Mouse (Mus musculus) liver, embryonic 15.5 days (tissue): ENCODE data around the gene Tbcd. TPM values are rescaled to one million over a fixed set of nuclear protein-coding genes. Genes with fewer than 3 reads are reported as not detected.

Source experiments
- ATAC-seq: fragments of 200-750 bp; cut with Nextera tagmentation; 2 replicates; pipeline ENCODE4 v1.8.0; 2017; ENCODE audit warnings: moderate number of reproducible peaks, mild to moderate bottlenecking, moderate library complexity; ENCODE audit not compliant: insufficient read depth
- H3K27ac ChIP-seq: fragments of 300-500 bp; sonication (generic); replicated peaks from 2 replicates; pipeline ENCODE4 v1.5.1; 2015; ENCODE audit warnings: mild to moderate bottlenecking, inconsistent platforms
- H3K27me3 ChIP-seq: fragments of 300-500 bp; sonication (generic); 2 replicates; pipeline ENCODE4 v1.6.1; 2015; ENCODE audit warnings: mild to moderate bottlenecking, inconsistent platforms
- H3K36me3 ChIP-seq: fragments of 300-500 bp; sonication (generic); replicated peaks from 2 replicates; pipeline ENCODE4 v1.6.1; 2015; ENCODE audit warnings: moderate library complexity, mild to moderate bottlenecking, inconsistent platforms
- H3K4me1 ChIP-seq: fragments of 300-500 bp; sonication (generic); replicated peaks from 2 replicates; pipeline ENCODE4 v1.6.1; 2015; ENCODE audit warnings: inconsistent platforms
- H3K4me2 ChIP-seq: fragments of 300-500 bp; sonication (generic); 2 replicates; pipeline ENCODE4 v1.6.1; 2015; ENCODE audit warnings: moderate library complexity, mild to moderate bottlenecking, inconsistent platforms
- H3K4me3 ChIP-seq: fragments of 300-500 bp; sonication (generic); replicated peaks from 2 replicates; pipeline ENCODE4 v1.5.1; 2015; ENCODE audit warnings: mild to moderate bottlenecking, inconsistent platforms
- H3K9ac ChIP-seq: fragments of 300-500 bp; sonication (generic); 2 replicates; pipeline ENCODE4 v1.6.1; 2015; ENCODE audit warnings: moderate library complexity, mild to moderate bottlenecking, inconsistent platforms
- H3K9me3 ChIP-seq: fragments of 300-500 bp; sonication (generic); replicated peaks from 2 replicates; pipeline ENCODE4 v1.6.1; 2016; ENCODE audit warnings: inconsistent platforms
- WGBS: fragments of 180-500 bp; shearing (Covaris S2); methylation state at CpG from one replicate; pipeline ENCODE4 v1.1.7; 2015; ENCODE audit warnings: mixed read lengths; ENCODE audit not compliant: insufficient replicate concordance; 5-methylcytosine and 5-hydroxymethylcytosine counted together
- polyA plus RNA-seq: library from polyadenylated mRNA; unstranded; fragments of >200 nt; fragmentation: Nextera tagmentation; extraction: Ambion mirVana; gene quantifications from 2 replicates; pipeline ENCODE4 v1.2.1, GENCODE M21; 2015

Gene Tbcd
- polyA plus RNA-seq, 1 experiment from 2014 or later, result 20.2 TPM

DNA sequence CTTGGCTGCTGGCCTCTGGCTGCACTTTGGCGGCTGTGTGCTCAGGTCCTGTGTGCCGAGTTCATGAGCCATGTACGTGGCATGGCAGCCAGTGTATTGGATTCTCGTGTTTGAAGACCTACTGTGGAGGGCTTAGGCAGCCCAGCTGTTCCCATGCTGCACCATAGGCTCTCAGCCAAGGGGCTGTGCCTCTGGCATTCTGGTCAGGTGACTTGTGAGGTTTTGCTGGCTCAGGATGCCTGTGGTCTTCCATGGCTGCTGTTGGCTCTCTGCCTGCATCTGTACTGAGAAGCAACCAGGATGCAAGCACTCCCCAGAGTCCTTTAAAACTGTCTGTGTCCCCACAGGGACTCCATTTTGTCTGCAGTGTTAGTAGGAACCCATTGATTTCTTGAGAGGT lies 100.4 kb downstream of the Tbcd start:
- Histone ChIP-seq H3K4me1 (peaks cover 41% of the 10 kb centered on the region), H3K4me3 (no peak overlapping the region), H3K4me2 (no peak overlapping the region), H3K36me3 (peaks cover 13% of the 10 kb centered on the region), H3K27me3 (no peaks in the 10 kb centered on the region), H3K9ac (no peak overlapping the region), H3K27ac (0 out of 2 replicates have a peak overlapping the region, but pooled peaks have one; percentile 9), H3K9me3 (no peaks in the 10 kb centered on the region)
- ATAC-seq, result no peak
- WGBS, result 73% methylated on average over 4 of the region's 4 CpGs

DNA sequence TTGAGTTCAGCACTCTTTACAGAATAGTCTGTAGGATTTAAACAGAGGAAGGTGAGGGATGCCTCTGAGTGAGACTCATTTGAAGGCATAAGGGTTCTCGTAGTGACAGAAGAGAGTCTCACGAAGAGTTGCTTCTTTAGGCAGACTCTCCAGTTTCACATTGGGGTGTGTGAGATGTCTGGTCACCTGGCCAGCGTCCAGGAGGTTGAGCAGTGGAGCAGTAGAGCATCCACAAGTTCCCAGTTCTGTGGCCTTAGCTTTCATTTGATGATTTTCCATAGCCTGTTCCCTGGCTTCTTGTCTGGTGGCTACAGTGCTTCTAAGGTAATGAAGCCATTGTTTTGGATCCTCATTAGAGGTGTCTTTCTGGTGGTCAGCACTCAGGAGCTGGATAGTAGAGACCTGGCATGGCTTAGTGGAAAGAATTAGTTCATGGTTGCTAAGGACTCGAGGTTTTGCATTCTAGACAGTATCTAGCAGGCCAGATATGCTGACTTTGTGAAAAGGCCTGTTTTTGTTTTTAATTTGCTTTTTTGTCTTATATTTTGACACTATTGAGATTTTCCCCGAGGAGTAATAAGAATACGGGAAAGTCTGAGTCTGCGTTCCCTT lies 101.2 kb downstream of the Tbcd start:
- H3K27ac ChIP-seq, result no peak overlapping the region; the same call in 1 of the 2 replicates
- 78% methylated on average over 7 of the region's 7 CpGs for WGBS

DNA sequence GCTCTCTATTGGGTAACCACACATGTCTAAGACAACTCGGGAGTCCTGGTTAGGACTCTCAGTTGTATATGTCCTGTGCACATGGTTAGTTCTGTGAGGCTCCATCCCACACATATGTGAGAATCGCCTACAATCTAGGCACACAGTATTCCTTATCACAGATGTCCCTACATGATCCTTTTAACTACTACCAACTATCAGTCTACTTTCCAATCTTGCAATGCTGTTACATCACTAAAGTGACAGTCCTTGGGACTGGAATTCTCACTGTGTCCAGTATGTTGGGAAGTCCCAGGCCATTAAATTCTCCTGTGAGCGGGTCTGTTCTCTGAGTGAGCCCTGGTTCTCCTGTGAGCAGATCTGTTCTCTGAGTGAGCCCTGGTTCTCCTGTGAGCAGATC lies 101.7 kb downstream of the Tbcd start:
- no peak for ATAC-seq
- WGBS, result 68% methylated on average over 3 of the region's 3 CpGs
- Histone ChIP-seq H3K36me3 (peaks cover 25% of the 10 kb centered on the region), H3K9ac (no peak overlapping the region), H3K9me3 (no peaks in the 10 kb centered on the region), H3K4me1 (peaks cover 35% of the 10 kb centered on the region), H3K4me2 (no peak overlapping the region), H3K4me3 (no peak overlapping the region), H3K27me3 (no peaks in the 10 kb centered on the region), H3K27ac (no peak overlapping the region)

More for the DNA sequence above, 101.2 kb downstream of the Tbcd start:
- Histone ChIP-seq H3K36me3 (peaks cover 21% of the 10 kb centered on the region), H3K4me2 (no peak overlapping the region), H3K4me3 (no peak overlapping the region), H3K9me3 (no peaks in the 10 kb centered on the region), H3K4me1 (peaks cover 34% of the 10 kb centered on the region), H3K27me3 (no peaks in the 10 kb centered on the region), H3K9ac (no peak overlapping the region)
- ATAC-seq, result no peak

DNA sequence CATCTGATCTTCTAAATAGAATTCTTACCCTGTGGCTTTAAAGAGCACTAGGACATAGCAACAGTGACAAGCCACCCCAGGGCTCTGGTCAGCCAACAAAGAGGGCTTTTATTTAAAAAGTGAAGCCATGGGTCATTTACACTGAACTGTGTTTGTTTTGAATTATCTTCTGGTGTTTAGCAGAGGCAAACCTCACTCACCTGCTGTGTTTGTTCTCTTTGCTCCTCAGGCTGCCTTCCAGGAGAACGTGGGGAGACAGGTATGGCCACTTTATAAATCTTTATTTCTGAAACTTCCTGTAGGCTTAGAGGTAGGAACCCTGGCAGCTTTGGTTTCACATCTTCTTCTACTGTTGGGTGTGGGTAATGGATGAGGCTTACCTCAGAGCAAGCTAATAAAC lies 105.0 kb downstream of the Tbcd start:
- no peak for ATAC-seq
- Histone ChIP-seq H3K9me3 (no peaks in the 10 kb centered on the region), H3K4me1 (peaks cover 28% of the 10 kb centered on the region), H3K27ac (no peak overlapping the region), H3K27me3 (no peaks in the 10 kb centered on the region), H3K4me3 (no peak overlapping the region), H3K4me2 (no peak overlapping the region), H3K36me3 (peaks cover 19% of the 10 kb centered on the region), H3K9ac (no peak overlapping the region)
- WGBS, result 70% methylated on average over 1 of the region's 1 CpGs

DNA sequence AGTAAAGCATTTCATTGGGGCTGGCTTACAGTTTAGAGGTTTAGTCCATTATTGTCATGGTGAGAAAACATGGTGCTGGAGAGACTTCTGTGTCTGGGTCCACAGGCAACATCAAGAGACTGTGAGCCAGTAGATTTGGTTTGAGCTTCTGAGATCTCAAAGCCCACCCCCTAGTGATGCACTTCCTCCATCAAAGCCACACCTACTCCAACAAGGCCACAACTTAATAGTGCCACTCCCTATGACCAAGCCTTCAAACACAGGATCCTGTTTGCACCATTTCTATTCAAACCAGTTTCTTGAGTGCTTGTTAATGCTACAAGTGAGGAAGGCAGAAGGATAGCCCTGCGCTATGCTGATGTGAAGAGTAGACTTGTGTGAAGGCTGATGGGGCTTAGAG lies 106.2 kb downstream of the Tbcd start:
- Histone ChIP-seq H3K27me3 (no peaks in the 10 kb centered on the region), H3K4me1 (peaks cover 24% of the 10 kb centered on the region), H3K4me3 (no peak overlapping the region), H3K27ac (no peak overlapping the region), H3K9me3 (no peaks in the 10 kb centered on the region), H3K36me3 (peaks cover 23% of the 10 kb centered on the region), H3K4me2 (no peak overlapping the region), H3K9ac (no peak overlapping the region)
- 97% methylated on average over 1 of the region's 1 CpGs for WGBS
- no peak for ATAC-seq

DNA sequence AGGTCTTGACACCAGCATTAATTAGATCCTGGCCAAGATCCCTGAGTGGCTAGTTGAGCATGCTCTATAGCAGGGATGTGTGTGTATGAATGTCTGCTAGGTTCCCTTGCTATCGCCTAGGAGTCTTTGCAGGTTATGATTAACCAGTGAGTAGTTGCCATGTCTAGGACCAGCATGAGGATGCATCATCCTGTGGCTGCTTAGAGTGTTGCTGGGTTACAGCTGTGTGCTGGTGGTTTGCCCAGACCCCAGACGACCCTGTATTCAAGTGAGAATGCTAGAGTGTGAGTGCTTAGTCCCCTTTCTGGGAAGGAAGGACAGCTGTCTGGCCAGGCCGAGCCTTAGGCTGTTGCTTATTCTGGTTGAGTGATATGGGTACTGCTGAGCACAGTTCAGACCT lies 106.8 kb downstream of the Tbcd start:
- Histone ChIP-seq H3K27me3 (no peaks in the 10 kb centered on the region), H3K9me3 (no peaks in the 10 kb centered on the region), H3K4me1 (peaks cover 24% of the 10 kb centered on the region), H3K9ac (no peak overlapping the region), H3K4me2 (no peak overlapping the region), H3K27ac (no peak overlapping the region), H3K4me3 (no peak overlapping the region), H3K36me3 (peaks cover 23% of the 10 kb centered on the region)
- ATAC-seq, result no peak
- WGBS, result 65% methylated on average over 3 of the region's 3 CpGs

DNA sequence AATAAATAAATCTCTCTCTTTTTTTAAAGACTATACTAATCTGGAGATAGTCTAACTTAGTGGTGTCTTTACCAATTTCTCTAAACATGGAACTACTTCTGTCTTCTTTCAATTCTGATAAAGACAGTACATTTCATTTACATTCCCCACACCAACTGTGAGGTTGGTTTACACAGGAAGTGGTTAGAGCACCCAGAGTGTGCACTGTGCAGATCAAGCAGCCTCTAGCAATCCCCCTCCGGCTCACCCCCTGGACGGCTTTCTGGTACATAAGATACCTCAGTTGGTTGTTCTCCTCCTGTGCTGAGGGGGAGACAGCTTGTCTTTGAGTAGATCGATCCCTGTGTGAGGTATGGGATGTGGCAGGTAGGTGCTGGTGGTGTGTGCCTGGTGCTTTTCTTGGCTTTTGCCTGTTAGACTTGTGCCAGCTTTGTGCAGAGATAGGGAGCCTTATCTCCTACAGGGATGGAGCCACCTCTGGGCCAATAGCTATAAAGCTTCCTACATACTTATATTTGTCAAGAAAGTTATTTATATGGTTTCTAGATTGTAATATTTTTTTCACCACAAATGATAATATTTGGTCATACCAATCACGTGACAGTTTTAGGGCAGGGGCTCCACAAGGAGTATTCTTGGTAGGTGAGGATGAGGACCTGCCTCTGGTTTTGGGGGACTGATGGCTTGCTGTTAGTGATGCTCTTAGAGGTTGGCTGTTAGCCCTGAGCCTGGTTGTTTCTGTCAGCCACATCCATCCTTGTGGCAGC lies 108.0 kb downstream of the Tbcd start:
- H3K27ac ChIP-seq, result peak overlapping the region; percentile 51
- no peaks in the 10 kb centered on the region for H3K27me3 ChIP-seq
- H3K9me3 ChIP-seq, result no peaks in the 10 kb centered on the region
- H3K36me3 ChIP-seq, result peaks cover 30% of the 10 kb centered on the region
- H3K9ac ChIP-seq, result no peak overlapping the region
- H3K4me1 ChIP-seq, result peaks cover 24% of the 10 kb centered on the region
- H3K4me3 ChIP-seq, result no peak overlapping the region
- no peak overlapping the region for H3K4me2 ChIP-seq
- 15% methylated on average over 4 of the region's 4 CpGs for WGBS
- ATAC-seq, result peak; percentile 53; the same call in 1 of the 2 replicates

DNA sequence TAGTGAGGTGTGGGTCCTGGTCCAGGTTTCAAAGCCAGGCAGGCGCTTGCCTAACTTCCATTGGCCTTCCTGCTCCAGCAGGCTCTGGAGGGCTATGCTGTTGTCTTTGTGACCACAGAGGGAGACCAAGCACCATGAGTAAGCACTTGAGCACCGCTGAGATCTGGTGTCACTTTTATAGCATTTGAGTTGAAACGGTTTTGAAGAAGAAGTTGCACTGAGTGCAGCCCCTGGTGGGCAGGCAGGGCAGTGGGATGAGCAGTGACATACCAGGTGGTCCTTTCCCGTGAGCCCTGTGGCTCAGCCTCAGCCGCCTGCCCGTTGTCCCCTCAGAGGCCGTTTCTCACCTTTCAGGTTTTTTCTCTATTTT lies 108.5 kb downstream of the Tbcd start:
- H3K27ac ChIP-seq, result peak overlapping the region; percentile 51
- ATAC-seq, result peak; percentile 21; the same call in 1 of the 2 replicates
- peaks cover 24% of the 10 kb centered on the region for H3K4me1 ChIP-seq
- H3K36me3 ChIP-seq, result peaks cover 35% of the 10 kb centered on the region
- WGBS, result 35% methylated on average over 7 of the region's 7 CpGs
- H3K9ac ChIP-seq, result no peak overlapping the region
- H3K9me3 ChIP-seq, result no peaks in the 10 kb centered on the region
- H3K4me2 ChIP-seq, result no peak overlapping the region
- H3K27me3 ChIP-seq, result no peaks in the 10 kb centered on the region
- H3K4me3 ChIP-seq, result no peak overlapping the region

DNA sequence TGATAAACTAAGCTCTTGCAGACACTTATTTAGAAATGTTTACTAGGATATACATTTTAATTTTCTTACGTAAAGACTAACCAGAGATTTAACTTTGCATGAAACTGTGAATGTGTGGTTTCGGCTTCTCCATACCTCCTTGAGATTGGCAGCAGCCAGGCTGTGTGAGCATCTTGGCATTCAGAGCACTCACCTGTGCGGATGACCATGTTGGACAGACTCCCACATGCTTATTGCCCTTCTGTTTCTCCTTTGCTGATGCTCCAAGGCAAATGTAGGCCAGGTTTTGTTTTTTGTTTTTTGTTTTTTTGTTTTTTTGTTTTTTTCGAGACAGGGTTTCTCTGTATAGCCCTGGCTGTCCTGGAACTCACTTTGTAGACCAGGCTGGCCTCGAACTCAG lies 111.6 kb downstream of the Tbcd start:
- Histone ChIP-seq H3K27ac (no peak overlapping the region), H3K36me3 (peaks cover 23% of the 10 kb centered on the region), H3K27me3 (no peaks in the 10 kb centered on the region), H3K4me1 (peaks cover 20% of the 10 kb centered on the region), H3K9ac (no peak overlapping the region), H3K4me3 (no peak overlapping the region), H3K9me3 (no peaks in the 10 kb centered on the region), H3K4me2 (no peak overlapping the region)
- 86% methylated on average over 5 of the region's 5 CpGs for WGBS
- no peak for ATAC-seq

DNA sequence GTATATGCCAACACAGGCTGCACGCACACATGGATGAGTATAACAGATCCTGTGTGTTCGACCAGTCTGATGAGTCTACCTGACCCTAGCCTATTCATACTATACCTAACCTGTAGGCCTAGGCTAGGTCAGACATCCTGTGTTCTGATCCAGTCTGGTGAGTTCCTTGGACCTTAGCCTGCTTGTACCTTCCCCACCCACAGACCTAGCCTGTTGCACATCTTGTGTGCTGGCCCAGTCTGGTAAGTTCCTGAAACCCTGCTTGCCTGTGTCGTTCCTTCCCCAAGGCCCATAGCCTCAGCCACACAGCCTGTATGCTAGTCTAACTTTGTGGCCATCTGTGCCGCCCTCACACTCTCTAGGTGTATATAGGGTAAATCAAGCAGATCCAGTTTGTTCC lies 112.5 kb downstream of the Tbcd start:
- Histone ChIP-seq H3K4me3 (no peak overlapping the region), H3K9me3 (no peaks in the 10 kb centered on the region), H3K9ac (no peak overlapping the region), H3K27ac (no peak overlapping the region), H3K4me2 (no peak overlapping the region), H3K4me1 (peaks cover 10% of the 10 kb centered on the region), H3K36me3 (peaks cover 22% of the 10 kb centered on the region), H3K27me3 (no peaks in the 10 kb centered on the region)
- no peak for ATAC-seq
- WGBS, result 85% methylated on average over 4 of the region's 4 CpGs

DNA sequence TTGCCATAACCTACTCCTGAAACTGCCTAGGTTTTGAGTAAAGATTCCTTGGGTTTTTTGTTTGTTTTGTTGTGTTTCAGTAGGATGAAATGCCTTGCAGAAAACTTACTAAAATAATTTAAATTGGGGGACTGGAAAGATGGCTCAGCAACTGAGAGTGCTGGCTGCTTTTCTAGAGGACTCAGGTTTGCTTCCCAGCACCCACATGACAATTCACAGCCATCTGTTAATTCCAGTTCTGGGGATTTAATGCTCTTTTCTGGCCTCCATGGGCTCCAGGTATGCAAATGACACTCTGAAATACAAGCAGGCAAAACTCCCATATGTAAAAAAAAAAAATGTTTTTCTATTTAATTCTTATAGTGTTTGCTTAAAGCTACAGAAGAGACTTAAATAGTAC lies 130.1 kb downstream of the Tbcd start:
- Histone ChIP-seq H3K4me2 (no peak overlapping the region), H3K36me3 (peaks cover 39% of the 10 kb centered on the region), H3K27ac (no peak overlapping the region), H3K4me1 (no peaks in the 10 kb centered on the region), H3K9me3 (no peaks in the 10 kb centered on the region), H3K9ac (no peak overlapping the region), H3K4me3 (no peak overlapping the region), H3K27me3 (no peaks in the 10 kb centered on the region)
- no peak for ATAC-seq
